Mouse (Mus musculus): Measurements from ENCODE around the gene Adal. TPM values are rescaled to one million over a fixed set of nuclear protein-coding genes. Genes with fewer than 3 reads are reported as not detected.

Gene Adal
- polyA plus RNA-seq, 1 experiment from 2014 or later, result 28.3 TPM

- WGBS, result 93% methylated on average over 9 of the region's 9 CpGs
- H3K4me1 ChIP-seq (replicated peaks), result no peaks in the 10 kb centered on the region
- DNase-seq (ENCODE audit: low spot score), result no peak
- no peaks in the 10 kb centered on the region for H3K9me3 ChIP-seq
- H3K27ac ChIP-seq, result no peak overlapping the region
- no peak overlapping the region for H3K4me3 ChIP-seq
- H3K36me3 ChIP-seq, result peaks cover 98% of the 10 kb centered on the region
- no peaks in the 10 kb centered on the region for H3K27me3 ChIP-seq (ENCODE audit: insufficient read depth, poor library complexity, severe bottlenecking)
Measured at GRCm38 (mm10) chr2:121195466-121195865, 55.2 kb downstream of the Adal start.

- H3K27me3 ChIP-seq (ENCODE audit: insufficient read depth, poor library complexity, severe bottlenecking), result no peaks in the 10 kb centered on the region
- no peaks in the 10 kb centered on the region for H3K4me1 ChIP-seq (replicated peaks)
- no peak for DNase-seq (ENCODE audit: low spot score)
- H3K9me3 ChIP-seq, result no peaks in the 10 kb centered on the region
- H3K27ac ChIP-seq, result no peak overlapping the region
- peaks cover 100% of the 10 kb centered on the region for H3K36me3 ChIP-seq
- no peak overlapping the region for H3K4me3 ChIP-seq
- WGBS, result 95% methylated on average over 17 of the region's 17 CpGs
Measured at GRCm38 (mm10) chr2:121204276-121204675, 64.0 kb downstream of the Adal start.

Other genes with a start within 250 kb of the Adal start
- gene Ubr1, start 169.7 kb upstream of the Adal start, polyA plus RNA-seq (2016; fragmentation: Nextera tagmentation; extraction: Ambion mirVana), result 21.8 and 23.0 TPM in 2 replicates
- 4.1 TPM in 2 replicates for gene Tmem62, start 163.4 kb upstream of the Adal start, polyA plus RNA-seq (2016; fragmentation: Nextera tagmentation; extraction: Ambion mirVana)
- 39.7 and 48.7 TPM in 2 replicates for gene Ccndbp1, start 132.0 kb upstream of the Adal start, polyA plus RNA-seq (2016; fragmentation: Nextera tagmentation; extraction: Ambion mirVana)
- 7.0 and 9.0 TPM in 2 replicates for gene Epb42, start 103.4 kb upstream of the Adal start, polyA plus RNA-seq (2016; fragmentation: Nextera tagmentation; extraction: Ambion mirVana)
- gene Tgm5, start 54.6 kb upstream of the Adal start, polyA plus RNA-seq (2016; fragmentation: Nextera tagmentation; extraction: Ambion mirVana), result not detected in 2 replicates
- gene Tgm7, start 30.6 kb upstream of the Adal start, polyA plus RNA-seq (2016; fragmentation: Nextera tagmentation; extraction: Ambion mirVana), result not detected in 2 replicates
- 22.0 and 24.1 TPM in 2 replicates for gene Lcmt2, start 225 bp downstream of the Adal start, polyA plus RNA-seq (2016; fragmentation: Nextera tagmentation; extraction: Ambion mirVana)
- gene Tubgcp4, start 30.2 kb downstream of the Adal start, polyA plus RNA-seq (2016; fragmentation: Nextera tagmentation; extraction: Ambion mirVana), result 67.6 and 83.2 TPM in 2 replicates
- gene Zscan29, start 30.7 kb downstream of the Adal start, polyA plus RNA-seq (2016; fragmentation: Nextera tagmentation; extraction: Ambion mirVana), result 11.8 and 13.6 TPM in 2 replicates
- gene Trp53bp1, start 131.0 kb downstream of the Adal start, polyA plus RNA-seq (2016; fragmentation: Nextera tagmentation; extraction: Ambion mirVana), result 121 and 123 TPM in 2 replicates
- gene Map1a, start 149.2 kb downstream of the Adal start, polyA plus RNA-seq (2016; fragmentation: Nextera tagmentation; extraction: Ambion mirVana), result 11.7 and 15.0 TPM in 2 replicates
- 10.4 and 10.7 TPM in 2 replicates for gene Ppip5k1, start 215.0 kb downstream of the Adal start, polyA plus RNA-seq (2016; fragmentation: Nextera tagmentation; extraction: Ambion mirVana)
- gene Ckmt1, start 217.3 kb downstream of the Adal start, polyA plus RNA-seq (2016; fragmentation: Nextera tagmentation; extraction: Ambion mirVana), result 5.1 and 6.7 TPM in 2 replicates
- gene Strc, start 246.7 kb downstream of the Adal start, polyA plus RNA-seq (2016; fragmentation: Nextera tagmentation; extraction: Ambion mirVana), result not detected in 2 replicates